Mouse (Mus musculus) thymus, postnatal 36 days (tissue): ENCODE measurements around the gene Nat8f4.
"Not testable (repeated sequence)": the region's sequence is repeated elsewhere in the genome, so short reads cannot be mapped to it uniquely, and the experiment has no call there.

ENCODE experiments used
- DNase-seq, 2 experiments: peaks; one replicate each; pipeline ENCODE4 v3.0.0; 2022; ENCODE audit warnings: mixed read lengths in 2 of 2

Nat8f4 gene

GRCm38 (mm10) chr6:85904642-85905061, at the start of gene Nat8f4:
Gene Nat8f4, minus strand, starts transcription at chr6:85904884.
- DNase-seq = peak; percentile 83 to 88

GRCm38 (mm10) chr6:85948549-85948948, 43.9 kb upstream of the Nat8f4 start:
- DNase-seq = no peak

- no peak for DNase-seq
Measured at GRCm38 (mm10) chr6:85942469-85942868, 37.8 kb upstream of the Nat8f4 start.

GRCm38 (mm10) chr6:85938701-85939100, 34.0 kb upstream of the Nat8f4 start:
- no peak for DNase-seq

- peak; percentile 79 to 82 for DNase-seq
Measured at GRCm38 (mm10) chr6:85936508-85937465, 32.1 kb upstream of the Nat8f4 start.

GRCm38 (mm10) chr6:85935646-85936045, 31.0 kb upstream of the Nat8f4 start:
- DNase-seq = peak in 1 of 2 experiments; percentile 14

GRCm38 (mm10) chr6:85934047-85934446, 29.4 kb upstream of the Nat8f4 start:
- no peak for DNase-seq

- DNase-seq = no peak
Measured at GRCm38 (mm10) chr6:85929312-85929711, 24.6 kb upstream of the Nat8f4 start.

GRCm38 (mm10) chr6:85927476-85928464, 23.1 kb upstream of the Nat8f4 start:
- no peak for DNase-seq

GRCm38 (mm10) chr6:85926709-85927108, 22.0 kb upstream of the Nat8f4 start:
- no peak for DNase-seq

GRCm38 (mm10) chr6:85923643-85924042, 19.0 kb upstream of the Nat8f4 start:
- no peak for DNase-seq

GRCm38 (mm10) chr6:85919401-85919800, 14.7 kb upstream of the Nat8f4 start:
- DNase-seq = no peak

GRCm38 (mm10) chr6:85918341-85918740, 13.7 kb upstream of the Nat8f4 start:
- DNase-seq = not testable (repeated sequence)

GRCm38 (mm10) chr6:85916596-85916995, 11.9 kb upstream of the Nat8f4 start:
- no peak for DNase-seq

GRCm38 (mm10) chr6:85915539-85916513, 11.1 kb upstream of the Nat8f4 start, which contains the start of gene Nat8f1:
Gene Nat8f1, minus strand, starts transcription at chr6:85915687.
- DNase-seq = peak; percentile 84 to 86

- DNase-seq = no peak
Measured at GRCm38 (mm10) chr6:85915141-85915538, 10.5 kb upstream of the Nat8f4 start.

- DNase-seq = no peak
Measured at GRCm38 (mm10) chr6:85911587-85911986, 6.9 kb upstream of the Nat8f4 start, which contains the start of gene Tprkb. Gene Tprkb, plus strand, starts transcription at chr6:85911865.

- DNase-seq = no peak
Measured at GRCm38 (mm10) chr6:85909704-85910103, 5.0 kb upstream of the Nat8f4 start.

GRCm38 (mm10) chr6:85908341-85908740, 3.7 kb upstream of the Nat8f4 start:
- no peak for DNase-seq

- DNase-seq = not testable (repeated sequence)
Measured at GRCm38 (mm10) chr6:85906911-85907351, 2.2 kb upstream of the Nat8f4 start.

GRCm38 (mm10) chr6:85902303-85902702, 2.4 kb downstream of the Nat8f4 start:
- DNase-seq = no peak
